Mouse (Mus musculus) retina, postnatal 1 day (tissue): ENCODE measurements around the gene Sec16b.
A peak's percentile ranks its signal among the peaks of the same experiment; 100 is the strongest.

Experiments
- DNase-seq: peaks from one replicate; pipeline ENCODE4 v3.0.0-alpha.2; 2012

Sec16b gene

GRCm38 (mm10) chr1:157560654-157561386, 54.3 kb downstream of the Sec16b start:
- DNase-seq, result peak; percentile 73

DNA sequence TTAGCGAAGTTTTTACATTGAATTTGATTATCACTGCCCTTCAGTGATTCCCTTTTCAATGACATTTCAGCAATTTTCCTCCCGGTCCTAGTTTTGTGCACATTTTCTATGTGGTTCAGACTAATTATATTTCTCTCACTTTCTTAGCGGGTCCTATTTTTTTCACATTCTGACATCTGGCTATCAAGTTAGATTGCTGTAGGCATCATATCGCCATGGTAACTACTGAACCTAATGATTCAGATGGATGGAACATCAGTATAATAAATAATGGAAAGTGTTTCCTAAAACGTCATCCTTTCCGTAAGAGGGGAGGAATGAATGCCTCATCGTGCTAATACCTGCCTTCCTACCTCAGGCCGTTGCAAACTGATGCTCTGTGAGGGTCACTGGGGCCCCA, 61.3 kb downstream of the Sec16b start:
- DNase-seq, result no peak

GRCm38 (mm10) chr1:157569263-157570090, 62.9 kb downstream of the Sec16b start:
- no peak for DNase-seq

DNA sequence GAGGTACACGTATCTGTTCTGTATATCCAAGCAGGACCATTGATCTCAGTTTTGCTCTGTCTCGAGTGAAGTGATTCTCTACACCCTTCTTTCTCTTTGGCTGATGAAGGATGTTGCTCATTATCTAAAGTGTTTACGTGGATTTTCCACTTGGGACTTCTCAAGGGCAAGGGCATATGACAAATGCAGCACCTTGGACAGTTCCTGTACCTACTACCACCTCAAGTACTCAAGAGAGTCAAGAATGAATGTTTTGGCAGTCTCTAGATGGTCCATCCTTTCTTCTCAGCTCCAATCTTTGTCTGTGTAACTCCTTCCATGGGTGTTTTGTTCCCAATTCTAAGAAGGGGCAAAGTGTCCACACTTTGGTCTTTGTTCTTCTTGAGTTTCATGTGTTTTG, 68.8 kb downstream of the Sec16b start:
- DNase-seq, result no peak

DNA sequence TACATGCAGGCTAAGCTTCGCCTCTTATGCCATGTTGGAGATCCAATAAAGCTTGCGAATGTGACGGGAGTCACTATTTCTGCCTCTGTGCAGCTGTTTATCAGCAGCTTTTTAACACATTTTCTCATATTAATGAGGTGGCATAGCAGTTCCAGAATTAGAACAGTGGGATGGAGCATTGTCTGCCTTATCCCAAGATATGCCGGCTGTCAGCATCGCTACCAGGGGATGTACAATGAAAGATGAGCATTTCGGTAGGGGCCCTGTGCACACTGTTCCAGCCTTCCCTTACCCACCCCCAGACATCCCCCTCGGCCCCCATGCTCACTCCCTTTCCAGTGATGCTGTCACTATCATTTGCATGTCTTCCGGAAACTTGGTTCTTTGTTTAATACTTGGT, 71.8 kb downstream of the Sec16b start:
- no peak for DNase-seq

- DNase-seq, result no peak
These were observed 80.0 kb downstream of the Sec16b start for GRCm38 (mm10) chr1:157586556-157586955.

DNA sequence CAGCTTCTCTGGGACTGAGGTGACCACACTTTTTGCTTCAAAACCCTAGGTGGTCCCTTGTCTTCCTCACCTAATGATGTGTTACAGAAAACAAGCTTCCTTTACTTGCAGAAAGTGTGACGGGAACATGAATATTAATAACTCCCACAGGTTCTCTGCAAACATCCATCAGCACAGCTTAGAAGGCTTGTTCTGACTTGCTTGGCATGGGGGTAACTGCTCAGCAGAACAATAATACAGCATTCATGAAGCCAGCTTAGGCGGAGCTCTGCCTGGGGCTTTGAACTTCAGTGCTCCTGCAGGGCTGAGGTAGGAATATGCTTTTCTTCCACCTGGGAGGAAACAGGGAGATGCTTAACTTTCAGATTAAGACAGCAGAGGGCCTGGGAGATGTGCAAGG, 85.5 kb downstream of the Sec16b start:
- no peak for DNase-seq

DNA sequence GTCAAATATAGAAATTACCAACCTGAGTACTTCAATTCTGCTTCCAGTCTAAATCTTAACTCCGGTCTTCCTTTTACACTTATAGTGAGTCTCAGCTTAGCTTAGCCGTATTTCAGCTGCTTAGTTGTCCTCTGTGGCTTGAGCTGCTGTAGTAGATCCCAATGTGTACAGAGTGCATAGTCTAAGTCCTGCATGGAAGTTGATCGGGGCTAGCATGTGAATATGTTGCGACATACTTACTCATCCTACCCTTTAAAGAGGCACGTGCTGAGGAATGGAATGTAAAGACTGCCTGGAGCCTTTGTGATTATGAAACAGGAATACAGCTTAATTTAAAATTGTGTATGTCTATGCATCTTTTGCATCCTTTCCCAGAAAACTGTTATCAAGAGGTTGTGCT, 88.0 kb downstream of the Sec16b start:
- no peak for DNase-seq

- DNase-seq, result peak; percentile 89
These were observed 88.6 kb downstream of the Sec16b start for GRCm38 (mm10) chr1:157595165-157595564.

DNA sequence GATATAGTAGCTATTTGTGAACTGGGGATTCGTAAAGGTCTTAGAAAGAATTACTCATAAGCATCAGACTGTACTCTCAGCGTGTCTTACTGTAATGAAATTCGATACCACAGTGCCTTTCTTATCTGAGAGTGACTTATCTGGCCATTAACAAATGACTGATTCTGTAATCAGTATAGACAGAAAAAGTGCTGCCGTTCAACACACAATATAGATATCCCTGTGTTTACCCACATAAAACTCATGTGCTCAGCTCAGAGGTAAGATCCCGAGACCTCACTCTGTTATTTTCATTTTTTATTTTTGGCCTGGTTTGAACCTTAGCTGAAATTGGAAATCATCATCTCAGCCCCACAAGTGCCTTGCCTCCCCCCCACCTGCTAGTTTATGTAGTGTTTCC, 98.0 kb downstream of the Sec16b start:
- no peak for DNase-seq
